Mouse (Mus musculus): ENCODE results near the gene S100z.
A peak's percentile ranks its signal among the peaks of the same experiment; 100 is the strongest.

S100z gene

DNA sequence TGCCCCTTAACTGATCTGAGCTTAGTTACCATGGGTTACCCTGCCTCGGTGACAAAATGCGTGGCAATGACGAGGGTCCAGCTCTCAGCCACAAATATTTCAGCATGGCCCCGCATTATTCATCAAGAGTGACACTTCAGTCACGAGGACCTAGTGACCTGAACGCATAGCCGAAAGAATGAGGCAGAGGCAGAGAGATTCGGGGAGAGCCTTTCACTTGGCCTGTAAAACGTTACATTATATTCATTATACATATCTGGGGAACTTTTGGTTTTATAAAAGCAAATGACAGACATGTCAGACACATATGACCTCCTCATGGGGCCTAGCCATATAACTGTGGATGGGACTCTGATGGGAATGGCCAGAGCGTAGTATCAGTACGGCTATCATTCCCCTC lies 33.7 kb downstream of the S100z start, which contains the start of gene Crhbp:
Gene Crhbp, minus strand, starts transcription at position 101 of the 400 bp plus-strand sequence.
- DNase-seq (ENCODE audit: low spot score) = no peak

DNA sequence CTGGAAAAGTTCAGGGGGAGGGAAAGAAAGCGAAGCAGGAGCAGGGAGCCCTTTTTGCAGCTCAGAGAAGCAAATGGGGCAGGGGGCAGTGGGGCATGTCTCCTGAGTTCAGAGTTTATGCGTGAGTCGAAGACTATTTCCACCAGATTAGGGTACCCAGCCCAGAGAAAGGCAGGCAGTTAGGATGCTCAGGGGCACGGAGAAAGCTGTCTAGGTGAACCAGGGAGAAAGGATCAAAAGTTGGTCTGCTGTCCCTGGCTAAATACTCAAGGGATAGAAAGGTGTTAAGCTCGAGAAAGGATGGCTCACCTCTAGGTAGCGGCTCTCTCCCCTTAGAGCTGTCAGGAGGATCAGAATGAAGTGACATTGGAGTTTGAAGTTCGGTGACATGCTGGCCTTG lies 34.2 kb downstream of the S100z start:
- no peak for DNase-seq (ENCODE audit: low spot score)

DNA sequence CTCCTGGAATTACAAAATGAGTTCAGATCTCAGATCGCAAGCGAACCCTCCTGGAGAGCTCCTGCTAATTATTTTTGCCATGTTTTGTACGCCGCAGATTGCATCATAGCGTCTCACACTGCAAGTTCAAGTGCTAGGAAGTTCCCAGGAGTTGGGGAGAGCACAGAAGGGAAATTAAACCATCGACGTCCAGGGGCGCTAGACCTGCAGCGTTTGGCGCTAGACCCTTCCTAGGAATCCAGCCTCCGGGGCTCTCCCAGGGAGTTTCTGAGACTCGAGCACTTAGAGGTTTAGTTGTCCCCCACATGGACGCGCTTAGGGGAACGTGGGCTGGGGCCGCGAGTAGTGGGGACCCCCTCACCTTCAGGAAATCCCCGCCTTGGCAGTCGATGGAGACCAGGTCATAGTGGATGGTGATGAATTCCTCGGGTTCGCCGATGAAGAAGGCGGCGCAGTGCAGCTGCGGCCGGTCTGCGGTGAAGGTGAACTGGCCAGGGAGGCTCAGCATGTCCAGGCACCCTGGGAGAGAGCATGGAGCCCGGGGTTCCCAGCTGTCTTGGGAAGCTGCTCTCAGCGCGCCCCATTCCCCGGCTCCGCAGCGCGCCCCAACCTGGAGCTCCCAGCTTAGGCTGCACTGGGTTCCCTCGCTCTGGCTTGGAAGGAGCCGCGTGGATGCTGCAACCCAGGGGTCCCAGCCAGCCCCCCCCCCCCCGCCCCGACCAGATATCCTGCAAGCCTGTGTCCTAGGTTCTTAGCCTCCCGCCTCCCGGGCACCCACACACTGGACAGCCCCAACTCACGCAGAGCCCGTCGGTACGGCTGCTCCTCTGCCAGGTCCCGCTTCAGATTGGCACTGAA lies 34.9 kb downstream of the S100z start:
- DNase-seq (ENCODE audit: low spot score) = peak; percentile 3

DNA sequence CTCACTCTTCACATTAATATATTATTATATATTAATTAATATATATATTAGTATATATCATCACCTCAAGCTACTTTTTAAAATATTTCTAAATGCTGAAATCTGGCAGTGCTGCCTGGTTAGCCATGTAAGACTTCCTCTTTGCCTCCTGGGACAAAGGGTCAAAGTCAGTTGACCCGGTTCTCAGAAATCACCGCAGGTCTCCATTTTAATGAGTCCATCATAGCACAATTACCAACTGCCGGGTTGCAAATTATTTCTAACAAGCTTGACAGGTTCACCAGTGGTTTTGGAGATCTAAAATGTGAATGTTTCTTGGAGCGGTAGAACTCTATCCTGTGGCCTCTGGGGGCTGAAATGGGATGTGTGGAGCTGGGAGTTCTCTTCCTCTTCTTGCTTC lies 35.6 kb downstream of the S100z start:
- DNase-seq (ENCODE audit: low spot score) = no peak

DNA sequence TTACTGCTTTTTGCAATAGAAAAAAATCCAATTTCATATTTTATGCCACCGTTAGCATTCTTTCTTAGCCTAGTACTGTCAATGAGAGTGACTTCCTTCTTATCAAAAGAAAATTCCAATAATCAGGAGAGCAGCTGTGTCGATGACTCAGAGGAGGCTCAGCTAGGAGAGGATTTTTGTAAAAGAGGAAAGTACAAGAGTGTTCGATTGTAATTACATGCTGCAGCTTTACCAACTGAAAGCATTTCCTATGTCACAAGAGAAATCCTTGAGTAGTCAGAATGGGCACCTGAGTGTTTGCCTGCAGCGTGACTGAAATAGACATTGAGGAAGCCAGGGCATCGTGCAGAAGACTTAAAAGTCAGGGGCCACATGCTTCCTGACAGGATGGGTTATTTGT lies 39.0 kb downstream of the S100z start:
- DNase-seq (ENCODE audit: low spot score) = no peak

DNA sequence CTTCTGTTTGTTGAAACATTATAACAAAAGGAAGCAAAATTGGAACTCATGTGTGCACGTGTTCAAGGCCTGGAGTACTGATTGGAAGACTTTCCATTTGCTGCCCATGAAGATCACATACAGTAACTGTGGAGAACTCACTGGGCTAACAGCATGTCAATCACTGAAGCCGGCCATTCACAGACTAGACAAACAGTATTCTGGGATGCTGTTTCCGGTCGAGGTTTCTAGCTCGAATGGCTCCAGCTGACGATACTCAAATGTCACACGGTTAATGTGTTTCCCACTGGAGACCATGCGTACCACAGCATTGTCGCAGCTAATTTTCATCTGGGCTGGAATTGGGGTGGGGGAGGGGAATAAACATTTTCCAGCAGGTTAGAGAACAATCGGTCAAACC lies 46.8 kb downstream of the S100z start:
- no peak for DNase-seq (ENCODE audit: low spot score)

DNA sequence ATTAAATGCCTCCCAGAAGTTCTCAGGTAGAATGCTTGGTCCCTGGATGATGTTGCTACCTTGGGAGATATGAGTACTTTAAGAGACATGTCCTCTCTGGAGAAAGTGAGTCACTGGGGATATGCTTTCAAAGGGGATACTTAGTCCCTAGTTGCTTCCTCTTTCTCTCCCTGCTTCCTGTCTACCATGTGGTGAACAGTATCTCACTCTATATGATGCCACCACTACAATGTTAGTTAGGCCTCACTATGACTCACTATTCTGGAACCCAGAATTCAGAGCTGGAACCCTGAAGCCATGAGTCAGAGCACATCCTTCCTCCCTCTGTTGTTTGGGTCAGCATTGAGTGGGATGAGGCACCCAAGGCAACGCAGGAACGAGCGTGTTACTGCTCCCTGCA lies 51.0 kb downstream of the S100z start:
- DNase-seq (ENCODE audit: low spot score) = no peak

All from ovary, postnatal 10 days (tissue).